Mouse (Mus musculus) ES-E14 (cell line): ENCODE measurements around the gene Zfx.

Experiments
- CHD2 ChIP-seq: IDR thresholded peaks from 2 replicates; pipeline ENCODE4 v1.6.1; 2014; ENCODE audit warnings: mild to moderate bottlenecking, low read depth, low read length, inconsistent platforms
- HCFC1 ChIP-seq: IDR thresholded peaks from 2 replicates; pipeline ENCODE4 v1.6.1; 2012; ENCODE audit warnings: low read length, inconsistent platforms, borderline replicate concordance; ENCODE audit not compliant: insufficient read depth
- ZC3H11A ChIP-seq: IDR thresholded peaks from 2 replicates; pipeline ENCODE4 v1.6.1; 2012; ENCODE audit warnings: low read depth, mild to moderate bottlenecking, inconsistent platforms, low read length, borderline replicate concordance
- ZNF384 ChIP-seq: IDR thresholded peaks from 2 replicates; pipeline ENCODE4 v1.6.1; 2012; ENCODE audit warnings: low read depth, low read length, inconsistent platforms

GRCm38 (mm10) chrX:94125950-94126349 lies 2.4 kb upstream of the Zfx start:
- TF ChIP-seq ZC3H11A: no peak
- TF ChIP-seq HCFC1: no peak
- no peak for TF ChIP-seq CHD2
- no peak for TF ChIP-seq ZNF384
